Mouse (Mus musculus) CD8-positive naive resting alpha-beta T cell, adult 2 months (primary cell): ENCODE results near the gene Gm11213.
A peak's percentile ranks its signal among the peaks of the same experiment; 100 is the strongest.

ENCODE experiments used
- DNase-seq, 2 experiments: peaks; one replicate each; pipeline ENCODE4 v3.0.0; 2022; ENCODE audit warnings: low read depth in 2 of 2, low spot score in 2 of 2

Gm11213 gene

DNA sequence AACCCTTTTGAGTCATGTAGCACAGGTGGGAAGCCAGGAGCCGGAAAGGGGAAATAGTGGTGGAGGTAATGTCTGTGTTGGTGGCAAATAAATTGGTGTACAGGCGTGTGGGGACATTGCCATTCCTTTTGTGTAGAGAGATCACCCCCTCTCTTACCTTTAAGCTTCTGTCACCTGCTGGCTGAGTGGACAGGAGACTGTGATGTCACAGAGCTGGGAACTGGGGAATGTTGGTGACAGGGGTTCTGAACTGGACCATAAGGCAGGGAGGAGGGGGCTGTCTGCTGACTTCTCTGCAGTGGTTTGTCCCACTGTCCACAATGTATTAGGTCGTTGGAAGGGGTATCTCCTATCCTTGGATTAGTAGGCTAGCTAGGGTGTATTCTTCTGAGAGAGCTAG lies at the start of gene Gm11213:
Gm11213 (minus strand) TSS at position 317 of the 400 bp plus-strand sequence.
- DNase-seq: no peak

DNA sequence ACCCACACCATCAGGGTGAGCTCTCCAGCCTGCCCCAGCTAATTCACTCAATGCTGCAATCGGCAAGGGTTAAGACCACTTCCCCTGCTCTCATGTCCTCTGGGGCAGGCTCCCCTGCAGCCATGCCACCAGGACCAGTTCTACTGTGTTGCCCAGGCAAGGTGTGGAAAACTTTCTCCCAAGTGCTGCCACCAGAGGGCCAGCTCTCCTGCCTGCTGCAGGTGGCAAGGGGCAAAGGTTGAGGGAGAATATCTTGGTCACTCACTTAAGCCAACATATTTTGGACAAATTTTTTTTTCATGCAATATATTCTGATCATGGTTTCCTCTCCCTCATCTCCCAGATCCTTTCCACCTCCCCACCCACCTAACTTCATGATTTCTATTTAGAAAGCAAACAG lies 49.3 kb upstream of the Gm11213 start:
- DNase-seq: no peak

DNA sequence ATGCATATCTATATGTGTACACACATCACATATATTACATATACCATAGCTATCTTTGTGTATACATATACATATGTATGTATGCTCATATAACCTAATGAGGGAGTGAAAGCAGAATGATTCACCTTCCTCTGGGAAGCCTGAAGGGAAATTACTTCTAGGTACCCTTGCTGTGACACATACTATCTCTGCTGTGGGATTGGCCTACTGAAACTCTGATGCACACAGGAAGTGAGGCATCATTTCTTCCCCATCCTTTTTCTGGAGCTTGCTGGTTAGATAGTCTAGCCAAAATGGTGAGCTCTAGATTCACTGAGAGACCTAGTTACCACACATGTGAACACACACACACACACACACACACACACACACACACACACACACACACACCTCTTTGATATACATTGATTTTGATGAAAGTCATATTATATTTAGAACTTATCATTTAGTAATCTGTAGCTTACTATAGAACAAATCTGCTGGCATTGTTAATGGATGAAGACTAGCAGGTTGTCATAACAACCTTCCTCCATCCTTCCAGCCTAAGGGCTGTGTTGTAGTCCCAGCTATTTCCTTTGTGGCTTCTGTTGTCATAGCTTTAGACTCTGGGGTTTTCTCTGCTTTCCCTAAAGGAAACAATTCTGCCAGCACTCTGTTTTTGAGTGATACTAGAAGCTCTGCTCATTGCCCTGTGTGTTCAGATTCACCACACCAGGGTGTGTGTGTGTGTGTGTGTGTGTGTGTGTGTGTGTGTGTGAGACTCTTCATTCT lies 39.1 kb upstream of the Gm11213 start:
- DNase-seq: no peak

DNA sequence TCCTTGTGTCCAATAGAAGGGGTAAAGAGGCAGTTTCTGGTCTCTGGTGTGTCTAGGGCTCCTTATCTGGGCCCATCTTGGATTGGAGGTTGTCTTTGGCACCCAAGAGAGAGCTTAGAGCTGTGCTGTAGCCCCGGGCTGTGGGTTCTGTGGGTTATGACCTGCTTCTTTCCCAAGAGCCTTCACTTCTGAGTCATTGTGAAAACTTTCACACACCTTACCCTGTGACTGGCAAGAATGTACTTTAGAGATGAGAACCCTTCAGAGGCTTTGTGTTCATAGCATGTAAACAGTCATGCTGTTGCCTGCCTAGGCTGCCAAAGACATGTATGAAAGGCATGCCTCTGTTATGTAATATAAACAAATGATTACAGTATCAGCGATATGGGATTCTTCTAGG lies 34.8 kb upstream of the Gm11213 start:
- no peak for DNase-seq

DNA sequence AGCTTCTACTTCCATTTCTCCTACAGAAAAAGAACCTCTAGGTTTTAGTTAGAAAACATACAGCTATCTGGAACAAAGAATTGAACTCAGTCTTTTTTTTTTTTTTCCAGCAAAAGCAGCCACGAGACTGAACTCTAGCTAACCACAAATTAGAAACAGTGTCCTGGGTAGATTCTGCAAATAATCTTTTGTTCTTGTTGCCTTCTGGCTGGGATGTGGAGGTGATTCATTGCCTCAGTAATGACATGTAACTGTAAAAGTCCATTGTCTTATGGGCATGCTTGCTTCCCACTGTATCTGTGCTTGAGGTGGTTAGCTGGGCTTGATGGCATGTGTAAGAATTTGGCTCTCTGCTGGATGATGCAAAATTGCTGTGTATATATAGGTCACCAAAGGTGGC lies 33.5 kb upstream of the Gm11213 start:
- no peak for DNase-seq

DNA sequence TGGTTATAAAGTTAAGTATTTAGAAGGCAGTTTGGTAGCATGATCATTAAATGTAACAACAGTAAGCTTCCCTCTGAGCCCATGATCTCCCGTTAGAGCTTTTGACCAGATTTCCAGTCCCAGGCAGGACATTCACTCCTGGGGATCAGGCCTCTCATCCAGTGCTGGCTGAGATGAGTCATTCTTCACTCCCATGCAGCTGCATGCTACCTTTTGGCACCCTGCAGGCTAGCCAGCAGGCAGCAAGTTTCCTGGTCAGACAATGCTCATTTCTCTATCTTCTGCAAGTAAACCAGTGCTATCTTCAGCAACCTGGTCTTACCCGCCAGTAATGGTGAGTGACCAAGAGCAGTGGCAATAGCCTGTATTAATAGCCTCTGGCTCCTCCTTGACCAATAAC lies 28.1 kb upstream of the Gm11213 start:
- no peak for DNase-seq

DNA sequence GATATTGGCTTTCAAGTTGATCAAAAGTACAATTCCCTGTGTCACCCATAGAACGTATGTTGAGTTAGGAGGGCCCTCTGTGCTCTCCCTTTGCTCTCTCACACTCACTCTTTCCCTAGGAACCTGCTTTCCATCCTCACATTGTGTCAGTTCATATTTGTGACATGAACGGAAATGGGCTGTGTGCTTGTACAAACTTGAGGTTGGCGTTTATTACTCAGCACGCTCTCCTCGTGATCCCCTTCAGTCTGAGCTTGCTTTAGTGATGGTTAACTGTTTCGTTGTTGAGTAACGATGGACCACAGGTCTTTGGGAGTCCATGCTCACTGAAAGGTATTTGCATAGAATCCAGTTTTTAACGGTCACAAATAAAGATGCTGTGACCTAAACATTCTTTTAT lies 22.1 kb upstream of the Gm11213 start:
- DNase-seq: no peak

DNA sequence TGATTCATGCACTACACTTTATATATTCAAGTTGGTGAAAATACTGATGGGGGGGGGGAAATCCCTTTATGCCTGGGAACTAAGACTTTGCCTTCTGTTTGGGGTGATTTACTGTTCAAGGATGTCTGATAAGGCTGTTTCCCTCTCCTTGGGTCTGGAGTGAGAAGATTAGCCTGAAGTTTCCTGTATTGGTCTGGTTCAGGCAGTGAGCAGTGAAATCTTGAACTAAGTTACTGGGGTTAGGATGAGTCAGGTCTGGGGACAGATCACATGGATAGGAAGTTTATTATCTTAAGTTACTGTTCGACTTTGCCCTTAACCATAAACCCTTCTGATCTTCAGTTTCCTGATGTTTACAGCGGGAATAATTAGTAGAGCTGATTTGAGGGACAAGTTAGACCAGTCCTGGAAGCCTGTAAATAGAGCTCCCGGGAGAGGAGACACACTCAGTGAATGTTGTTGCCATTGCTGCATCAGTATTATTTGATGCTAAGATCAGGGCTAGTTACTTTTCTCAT lies 20.6 kb upstream of the Gm11213 start:
- DNase-seq: no peak

DNA sequence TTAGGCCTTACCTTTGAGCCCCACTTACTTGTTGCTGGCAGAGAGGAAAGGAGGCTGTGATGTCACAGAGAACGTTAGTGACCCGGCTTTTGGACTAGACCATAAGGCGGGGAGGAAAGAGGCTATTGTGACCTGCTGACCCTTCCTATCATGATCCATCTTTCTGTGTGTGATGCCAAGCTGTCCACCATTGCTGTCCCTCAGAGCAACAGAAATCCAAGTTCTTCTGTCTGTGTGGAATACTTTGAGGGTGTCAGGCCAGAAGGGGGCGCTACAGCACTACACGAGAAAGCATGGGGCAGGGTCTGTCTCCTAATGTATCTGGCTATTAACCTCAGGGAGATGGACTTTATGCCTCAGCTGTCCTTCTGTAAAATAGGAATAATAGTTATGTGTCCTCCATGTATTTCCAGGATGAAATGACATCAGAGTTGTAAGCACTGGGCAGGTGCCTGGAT lies 17.3 kb upstream of the Gm11213 start, which contains the start of gene Tex48:
Tex48 (minus strand) TSS at position 51 of the 458 bp plus-strand sequence.
- peak; percentile 16 for DNase-seq

DNA sequence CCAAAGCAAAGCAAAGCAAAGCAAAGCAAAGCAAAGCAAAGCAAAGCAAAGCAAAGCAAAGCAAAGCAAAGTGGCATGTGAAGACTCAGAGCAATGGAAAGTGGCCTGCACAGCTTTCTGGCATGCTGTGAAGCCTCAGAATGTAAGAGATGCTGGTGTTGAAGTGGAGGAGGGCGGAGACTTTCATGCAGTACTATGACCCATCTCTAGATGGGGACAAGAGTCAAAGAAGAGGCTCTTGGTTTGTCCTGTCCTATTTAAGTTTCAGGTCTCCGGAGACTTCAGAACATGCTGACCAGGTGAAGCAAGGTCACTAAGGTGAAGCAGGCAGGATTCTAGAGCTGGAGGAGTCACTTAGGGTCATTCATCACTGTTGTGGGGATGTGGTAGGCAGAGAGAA lies 16.8 kb upstream of the Gm11213 start:
- DNase-seq: no peak

DNA sequence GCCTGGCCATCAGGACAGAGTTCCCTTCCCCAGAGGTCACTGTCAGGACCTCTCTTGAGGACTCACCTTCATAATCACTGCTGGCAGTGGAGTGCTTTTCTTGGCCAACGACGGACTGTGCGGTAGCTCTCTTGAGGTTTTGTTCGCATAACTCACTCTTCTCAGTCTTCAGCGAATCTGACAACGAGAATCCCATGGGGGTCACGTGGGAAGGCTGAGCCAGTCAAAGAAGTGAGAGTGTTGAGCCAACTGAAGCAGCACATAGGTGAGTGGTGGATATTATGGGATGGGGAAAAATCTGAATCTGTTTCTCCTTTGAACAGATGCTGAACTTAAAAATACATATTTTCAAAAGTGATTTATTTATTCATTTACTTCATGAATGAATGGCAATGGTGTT lies 3.3 kb upstream of the Gm11213 start:
- DNase-seq: no peak

DNA sequence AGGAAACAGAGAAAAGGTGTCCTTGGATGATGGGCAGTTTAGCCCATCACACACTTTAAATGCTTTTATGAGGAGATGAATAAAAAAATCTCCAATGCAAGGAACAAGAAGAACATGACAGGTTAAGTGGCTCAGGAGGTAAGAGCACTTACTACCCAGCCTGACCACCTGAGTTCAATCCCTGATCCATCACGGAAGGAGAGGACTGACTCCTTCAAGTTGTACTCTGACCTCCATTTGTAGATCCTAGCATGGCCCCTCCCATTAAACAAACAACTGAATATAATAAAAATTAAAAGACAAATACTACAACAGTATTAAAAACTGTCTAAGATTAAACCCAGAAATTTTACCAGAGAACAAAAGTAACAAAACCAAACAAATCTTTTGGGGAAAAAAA lies 907 bp upstream of the Gm11213 start:
- DNase-seq: no peak

DNA sequence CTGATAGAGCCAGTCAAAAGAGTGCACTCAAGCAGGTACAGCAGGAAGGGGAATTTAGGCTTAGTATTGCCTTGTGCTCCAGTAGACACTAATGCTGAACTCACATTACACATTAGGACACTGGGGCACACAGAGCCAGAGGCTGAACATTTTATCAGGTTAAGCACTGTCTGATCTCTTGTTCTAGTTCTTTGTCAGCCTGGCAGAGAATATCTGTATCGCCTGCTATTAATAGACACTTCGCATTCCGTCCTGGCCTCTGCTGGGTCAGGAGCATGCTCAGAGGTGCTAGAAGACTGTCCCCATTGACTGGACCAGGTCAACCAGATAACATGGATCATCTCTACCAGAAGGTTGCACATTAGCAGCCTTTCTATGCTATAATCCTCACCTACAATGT lies 484 bp upstream of the Gm11213 start:
- no peak for DNase-seq

DNA sequence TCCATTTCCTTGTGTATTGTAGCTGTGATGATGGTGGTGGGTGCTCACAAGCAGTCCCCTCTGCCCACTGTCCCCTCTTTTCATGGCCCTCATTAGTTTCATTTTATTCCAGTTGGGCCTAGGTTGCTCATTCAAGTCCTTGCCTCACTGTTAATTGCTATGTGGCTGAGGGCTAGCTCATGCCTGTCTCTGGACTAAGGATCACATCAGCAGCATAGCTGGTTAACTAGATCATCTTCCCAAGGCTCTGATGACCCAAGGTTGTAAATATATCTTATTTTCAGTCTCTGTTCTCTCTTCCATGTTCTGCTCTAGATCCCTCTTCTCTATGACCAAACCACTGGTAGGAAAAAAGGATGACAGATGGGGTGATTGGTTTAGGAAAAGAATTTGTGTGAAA lies 3.8 kb downstream of the Gm11213 start:
- DNase-seq: no peak

DNA sequence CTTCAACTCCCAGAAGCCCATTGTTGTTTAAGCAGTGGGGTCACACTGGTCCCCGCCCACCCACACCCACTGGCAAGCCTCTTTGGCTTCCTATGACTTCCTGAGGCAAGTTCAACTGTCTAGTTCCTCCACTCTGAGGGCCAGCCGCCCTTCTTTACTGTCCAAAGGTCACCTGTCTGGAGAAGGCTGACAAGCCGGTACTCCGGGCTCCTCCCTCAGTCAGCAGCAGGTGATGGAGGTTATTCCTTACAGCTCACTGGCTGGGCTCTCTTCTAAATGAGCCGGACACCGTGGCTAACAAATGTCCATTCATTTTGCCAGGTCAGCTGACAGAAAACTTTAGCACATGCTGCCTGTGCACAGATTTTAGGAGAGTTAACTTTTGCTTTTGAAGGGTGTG lies 4.3 kb downstream of the Gm11213 start:
- no peak for DNase-seq

DNA sequence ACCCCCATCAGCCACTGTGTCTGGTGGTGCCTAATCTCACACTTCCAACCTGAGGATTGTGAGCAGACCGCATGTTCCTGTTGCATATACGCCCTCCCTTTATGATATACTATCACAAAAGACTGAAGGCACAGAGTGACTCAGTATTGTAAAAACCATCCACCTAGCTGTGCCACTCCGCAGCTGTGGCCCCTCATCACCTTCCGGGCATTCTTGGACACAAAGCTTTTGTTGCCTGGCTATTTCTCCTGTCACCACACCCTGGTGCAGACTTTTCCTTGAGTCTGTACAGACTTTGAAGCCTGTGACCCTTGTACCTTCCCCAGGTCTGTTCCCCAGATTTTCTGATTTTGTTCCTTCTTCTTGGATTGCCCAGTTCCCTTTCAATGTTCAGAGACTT lies 9.1 kb downstream of the Gm11213 start:
- DNase-seq: no peak

DNA sequence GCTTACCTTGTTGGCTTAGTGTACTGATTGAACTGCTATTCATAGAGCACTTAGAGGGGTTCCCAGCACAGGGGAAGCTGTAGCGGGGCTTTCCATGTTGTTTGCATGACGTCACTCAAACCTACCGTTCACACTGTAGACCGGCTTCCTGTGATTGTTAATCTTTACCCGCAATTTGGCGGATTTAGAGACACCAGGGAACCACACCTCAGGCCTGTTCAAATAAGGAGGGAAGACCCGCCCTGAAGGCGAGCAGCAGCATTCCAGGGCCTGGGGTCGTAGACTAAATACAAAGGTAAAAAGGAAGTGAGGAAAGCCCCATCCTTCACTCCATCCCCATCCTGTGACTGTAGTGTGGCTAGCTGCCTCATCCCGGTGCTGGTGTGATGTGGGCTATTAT lies 9.8 kb downstream of the Gm11213 start:
- peak in 1 of 2 experiments; percentile 13 for DNase-seq

DNA sequence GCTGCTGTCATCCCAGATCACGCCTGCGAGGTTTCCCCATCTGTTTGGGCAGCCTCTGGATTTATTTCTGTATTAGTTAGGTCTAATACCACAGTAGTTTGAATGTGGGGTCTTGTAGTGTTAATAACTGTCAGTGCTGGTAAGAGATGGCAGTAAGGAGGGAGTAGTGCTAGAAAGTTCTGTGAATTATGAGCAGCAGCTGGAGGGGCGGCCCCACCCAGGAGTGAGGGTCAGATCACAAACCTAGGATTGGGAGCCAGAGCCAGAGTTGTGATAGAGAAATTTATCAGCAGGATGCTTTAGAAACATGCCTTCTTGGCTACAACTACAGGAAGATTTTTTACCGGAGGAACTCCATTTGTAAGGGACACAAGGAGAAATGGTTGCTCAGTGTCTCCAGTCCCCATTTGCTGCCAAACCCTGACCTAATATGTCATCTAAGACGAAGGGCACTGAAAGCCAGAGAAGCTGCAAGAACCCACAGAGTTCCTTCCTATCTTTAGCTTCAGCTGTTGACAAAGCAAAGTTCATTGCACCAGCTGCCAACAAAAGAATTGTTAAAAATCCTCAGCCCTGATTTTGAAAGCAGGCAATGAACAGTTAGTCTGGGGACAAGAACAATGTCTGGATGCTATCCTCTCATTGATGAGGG lies 10.5 kb downstream of the Gm11213 start:
- no peak for DNase-seq

DNA sequence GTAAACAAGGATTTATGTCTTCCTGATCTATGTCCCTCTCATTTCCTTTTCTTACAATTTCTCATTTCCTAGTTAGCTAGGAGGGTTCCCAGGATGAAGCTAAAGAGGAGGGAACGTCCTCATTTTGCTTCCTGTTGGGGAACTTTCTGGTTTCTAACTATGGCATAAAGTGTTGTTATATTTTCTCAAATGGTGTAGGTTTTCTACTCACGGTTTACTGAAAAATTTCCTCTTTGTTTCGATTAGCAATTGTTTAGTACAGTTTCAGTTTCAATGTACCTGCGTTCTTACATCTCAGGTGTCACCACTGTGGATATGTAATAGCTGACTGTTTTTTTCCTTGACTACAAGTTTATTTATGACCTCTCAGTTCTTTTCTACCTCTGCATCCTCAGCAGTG lies 14.5 kb downstream of the Gm11213 start:
- DNase-seq: no peak

DNA sequence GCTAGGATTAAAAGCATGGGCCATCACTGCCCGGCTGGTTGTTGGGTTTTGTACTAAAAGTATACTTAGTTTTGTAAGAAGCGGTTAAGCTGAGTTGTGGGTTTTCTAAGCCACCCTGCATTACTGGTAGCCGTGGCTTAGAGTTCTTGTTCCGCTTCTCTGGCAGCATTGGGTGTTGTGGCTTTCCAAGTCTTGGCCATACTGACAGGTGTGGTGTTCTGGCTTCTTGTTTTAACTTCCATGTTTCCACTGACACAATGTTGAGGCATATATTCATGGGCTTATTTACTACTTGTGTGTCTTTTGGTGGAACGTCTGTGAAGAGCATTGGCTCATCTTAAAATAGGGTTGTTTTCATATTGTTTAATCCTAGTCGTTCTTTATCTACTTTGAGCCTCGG lies 15.1 kb downstream of the Gm11213 start:
- no peak for DNase-seq

DNA sequence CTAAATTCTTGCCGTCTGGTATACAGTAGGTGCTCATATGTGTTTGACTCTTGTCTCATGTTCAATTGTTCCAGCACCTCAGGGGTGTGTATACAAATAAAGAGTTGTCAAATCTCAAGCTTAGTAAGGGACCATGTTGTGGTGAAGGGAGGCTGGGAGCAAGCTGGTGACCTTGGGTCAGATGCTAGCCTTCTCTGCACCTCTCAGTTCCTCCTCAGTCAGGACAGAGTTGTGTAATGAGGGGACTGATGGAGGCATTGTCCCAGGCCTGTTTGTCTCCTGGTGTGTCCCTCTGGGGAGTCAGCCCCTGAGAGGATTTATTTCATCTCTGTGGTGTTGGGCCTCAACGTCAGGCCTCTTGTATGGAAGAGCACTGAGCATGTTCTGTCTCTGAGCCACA lies 18.8 kb downstream of the Gm11213 start:
- no peak for DNase-seq

DNA sequence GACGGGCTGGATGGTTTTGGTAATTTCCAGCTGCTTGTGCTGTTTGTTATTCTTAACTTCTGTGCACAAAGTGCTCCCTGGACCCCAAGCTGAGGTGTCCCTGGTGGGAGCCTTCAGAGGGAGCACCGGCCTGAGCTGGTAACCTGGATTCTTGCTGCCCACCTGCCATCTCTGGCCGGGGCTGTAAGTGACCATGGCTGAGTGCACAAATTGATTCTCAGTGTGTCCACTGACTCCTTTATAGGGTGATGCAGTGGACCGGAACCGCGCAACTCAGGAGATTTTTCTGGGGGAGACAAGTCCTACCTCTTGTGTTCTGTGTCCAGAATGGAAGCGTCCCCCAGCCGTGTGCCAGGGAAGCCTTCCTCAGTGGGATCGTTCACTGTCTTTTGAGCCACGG lies 19.8 kb downstream of the Gm11213 start:
- no peak for DNase-seq

DNA sequence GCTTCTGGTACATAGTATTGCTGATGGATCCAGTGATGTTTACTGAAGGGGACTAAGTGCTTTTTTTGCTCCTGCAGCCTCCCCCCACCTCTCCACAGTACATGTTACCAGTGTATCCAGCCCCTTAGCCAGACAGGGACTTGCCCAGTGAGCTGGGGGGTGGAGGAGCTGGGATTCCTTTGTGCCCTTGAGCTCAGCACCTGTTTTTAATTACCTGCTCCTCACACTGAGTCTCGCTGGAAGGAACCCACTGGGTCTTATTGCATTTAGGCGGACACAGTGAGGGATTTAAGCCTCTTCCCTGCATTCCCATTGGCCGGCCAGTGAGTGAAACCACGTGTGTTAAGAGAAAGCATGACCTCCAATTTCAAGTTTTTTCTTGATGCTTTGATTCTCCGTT lies 22.5 kb downstream of the Gm11213 start:
- no peak for DNase-seq
